Mouse (Mus musculus) cerebellum, adult 18-20 months (tissue): ENCODE results near the gene Stfa1.
"Not testable (repeated sequence)": the region's sequence is repeated elsewhere in the genome, so short reads cannot be mapped to it uniquely, and the experiment has no call there.

Experiments
- DNase-seq, 2 experiments: peaks; one replicate each; pipeline ENCODE4 v3.0.0; 2021

The Stfa1 gene

GRCm38 (mm10) chr16:36276796-36277195 lies at the start of gene Stfa1:
Stfa1 (plus strand) TSS chr16:36276951.
- DNase-seq, result not testable (repeated sequence)

DNA sequence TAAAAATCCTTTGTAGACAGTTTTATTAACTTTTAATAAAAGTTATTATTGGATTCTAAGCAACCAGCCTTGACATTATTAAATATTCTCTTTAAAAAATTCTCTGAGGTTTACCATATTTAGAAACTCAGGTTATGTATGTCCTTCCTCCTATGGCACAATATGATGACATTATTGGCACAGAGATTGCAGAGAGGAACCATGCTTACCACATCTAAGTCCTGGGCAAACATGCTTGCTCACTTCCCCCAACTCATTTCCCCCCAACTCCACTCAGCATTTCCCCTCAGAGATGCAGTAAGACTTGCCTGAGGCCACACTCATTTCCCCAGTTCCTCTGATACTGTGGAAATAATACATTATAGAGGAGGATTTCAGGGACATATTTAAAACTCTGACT lies 16.2 kb upstream of the Stfa1 start:
- not testable (repeated sequence) for DNase-seq

DNA sequence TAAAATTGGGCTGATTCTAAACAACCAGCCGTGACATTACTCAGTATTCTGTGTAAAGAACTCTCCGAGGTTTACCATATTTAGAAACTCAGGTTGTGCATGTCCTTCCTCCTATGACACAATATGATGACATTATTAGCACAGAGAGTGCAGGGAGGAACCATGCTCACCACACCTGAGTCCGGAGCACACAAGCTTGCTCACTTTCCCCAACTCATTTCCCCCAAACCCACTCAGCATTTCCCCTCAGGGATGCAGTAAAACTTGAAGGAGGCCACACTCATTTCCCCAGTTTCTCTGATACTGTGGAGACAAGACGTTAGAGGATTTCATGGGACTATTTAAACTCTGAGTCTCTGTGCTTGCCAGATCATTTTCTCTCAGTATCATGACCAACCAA lies 12.4 kb downstream of the Stfa1 start:
- DNase-seq, result no peak

DNA sequence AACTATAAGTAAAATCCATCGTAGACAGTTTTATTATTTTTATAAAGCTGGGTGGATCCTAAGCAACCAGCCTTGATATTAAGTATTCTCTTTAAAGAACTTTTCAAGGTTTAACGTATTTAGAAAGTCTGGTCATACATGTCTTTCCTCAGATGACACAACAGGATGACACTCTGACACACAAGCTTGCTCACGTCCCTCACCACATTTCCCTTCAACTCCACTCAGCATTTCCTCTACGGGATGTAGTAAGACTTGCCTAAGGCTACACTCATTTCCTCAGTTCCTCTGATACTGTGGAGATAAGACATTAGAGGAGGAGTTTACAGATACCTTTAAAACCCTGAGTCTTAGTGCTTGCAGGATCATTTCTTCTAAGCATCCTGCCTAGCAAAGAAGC lies 30.9 kb downstream of the Stfa1 start:
- no peak for DNase-seq

GRCm38 (mm10) chr16:36316111-36316510 lies 39.4 kb downstream of the Stfa1 start:
- DNase-seq, result not testable (repeated sequence)

DNA sequence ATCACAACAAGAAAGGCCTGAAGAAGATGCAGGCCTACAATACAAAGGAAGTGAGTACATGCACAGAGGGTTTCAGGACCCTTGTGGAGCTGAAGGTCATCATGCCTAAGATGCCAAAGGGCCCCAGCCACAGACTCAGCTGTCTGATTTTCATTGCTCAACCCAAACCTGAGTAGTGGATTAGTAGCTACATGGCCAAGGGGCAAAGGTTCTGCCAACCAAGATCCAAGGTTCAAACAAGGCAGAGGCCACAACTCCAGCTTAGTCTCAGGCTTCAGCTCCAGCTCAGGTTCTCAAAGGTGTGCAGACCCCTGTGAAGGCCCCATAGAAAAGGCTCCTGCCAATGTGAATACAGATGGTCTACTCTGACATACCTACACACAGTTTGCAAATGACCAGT lies 42.5 kb downstream of the Stfa1 start:
- no peak for DNase-seq

- DNase-seq, result no peak
Measured at GRCm38 (mm10) chr16:36334232-36334631, 57.5 kb downstream of the Stfa1 start, which contains the start of gene BC117090. BC117090 (minus strand) TSS chr16:36334332.
